ENCODE assay signal across 20 mouse cellular contexts in the genomic region with DNA sequence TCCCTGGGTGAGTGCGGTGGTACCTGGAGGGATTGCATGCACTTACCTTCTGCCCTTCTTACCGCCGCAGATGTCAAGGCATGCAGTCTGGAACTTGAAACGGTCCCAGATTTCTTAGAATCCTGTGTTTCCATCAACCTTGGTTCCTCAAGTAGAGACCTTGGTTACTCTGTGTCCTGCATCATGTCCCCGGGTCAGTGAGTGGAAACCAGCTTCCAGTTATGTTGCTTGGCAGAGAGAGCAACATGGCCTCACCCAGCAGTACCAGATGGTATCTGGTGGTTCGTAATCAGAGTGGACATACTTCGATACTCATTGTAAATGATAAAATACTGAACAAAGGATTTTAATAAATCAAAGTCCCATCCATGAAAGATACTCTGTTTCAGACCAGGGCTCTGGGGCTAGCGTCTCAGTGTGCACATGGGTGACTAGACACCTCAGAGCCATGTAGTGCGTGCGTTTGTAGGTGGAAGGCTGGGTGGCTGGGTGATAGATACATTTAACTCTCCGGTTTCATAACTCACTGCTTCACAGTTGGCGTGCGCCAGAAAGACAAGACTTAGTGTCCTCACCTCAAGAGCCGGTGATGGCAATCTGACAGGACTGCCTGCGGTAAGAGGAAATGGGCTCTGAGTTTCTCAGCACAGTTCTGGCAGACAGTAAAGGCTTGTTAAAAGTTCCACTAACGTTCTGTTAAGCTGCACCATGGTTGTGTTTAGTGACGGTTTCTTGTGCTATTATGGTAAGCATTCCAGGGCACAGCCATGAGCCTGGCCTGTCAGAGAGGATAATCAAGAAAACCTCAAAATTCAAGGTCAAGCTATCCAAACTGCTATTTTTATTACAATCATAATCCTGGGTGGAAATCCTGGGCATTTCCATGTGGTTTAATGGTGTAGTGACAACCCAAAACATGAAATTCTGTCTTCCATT. TPM values are rescaled to one million over a fixed set of nuclear protein-coding genes. Genes with fewer than 3 reads are reported as not detected.
DNase-seq lines count a peak whose midpoint lies in the region; ATAC-seq and TF ChIP-seq lines count a peak whose summit lies in the region.
"Had no signal": no experiment of that assay in that cellular context is flagged by ENCODE, and none has a peak within 500 bp of the region (broad histone marks: within the 10 kb centered on the region; RNA-seq: fewer than 3 reads in every experiment).

No protein-coding gene starts in this region.

- H3K4me3 ChIP-seq in left cerebral cortex, adult 2 months = no peak overlapping the region
- H3K4me3 ChIP-seq in liver, embryonic 11.5 days (ENCODE audit: low read depth, low read length) = no peak overlapping the region
- H3K4me3 ChIP-seq: hindbrain, embryonic 12.5 days; liver, embryonic 12.5 days; lung, embryonic 15.5 days had no signal

- H3K27ac ChIP-seq in left cerebral cortex, adult 2 months = no peak overlapping the region
- no peak overlapping the region for H3K27ac ChIP-seq in liver, embryonic 11.5 days (ENCODE audit: low read depth, low read length)
- H3K27ac ChIP-seq: hindbrain, embryonic 12.5 days; liver, embryonic 12.5 days; lung, embryonic 15.5 days; stomach, postnatal 0 days had no signal

- no peak for ATAC-seq in liver, embryonic 11.5 days (replicated peaks; ENCODE audit: low FRiP score)
- ATAC-seq: forebrain, postnatal 0 days; inflammation-experienced regulatory T-cells, adult 6 months; liver, embryonic 12.5 days had no signal

- H3K27me3 ChIP-seq in liver, embryonic 11.5 days (replicated peaks; ENCODE audit: control insufficient read depth, insufficient read depth, low read length) = no peaks in the 10 kb centered on the region
- H3K27me3 ChIP-seq: hindbrain, embryonic 12.5 days; liver, embryonic 12.5 days; lung, embryonic 15.5 days had no signal

- peaks cover 38% of the 10 kb centered on the region for H3K36me3 ChIP-seq in liver, embryonic 11.5 days (ENCODE audit: control insufficient read depth, insufficient read depth, low read length)

- 93% methylated on average over 17 of the region's 17 CpGs for WGBS in liver, embryonic 11.5 days

- intact Hi-C loops in left cerebral cortex, postnatal 4 days (cut with DNase I) = no loop called here
- intact Hi-C loops in left cerebral cortex, adult 2 months (cut with DNase I) = no loop called here

- H3K4me1 ChIP-seq in liver, embryonic 11.5 days (replicated peaks; ENCODE audit: control insufficient read depth, insufficient read depth, low read length) = peaks cover 29% of the 10 kb centered on the region
- H3K4me1 ChIP-seq: hindbrain, embryonic 12.5 days had no signal

- DNase-seq in left cerebral cortex, postnatal 4 days = peak; percentile 20
- no peak for DNase-seq in left cerebral cortex, adult 2 months (ENCODE audit: extremely low spot score in 1 of 2, low spot score in 2 of 2)
- DNase-seq in cerebellum, adult 11-12 months = peak; percentile 90
- peak; percentile 62 to 76 for DNase-seq in cerebellum, postnatal 10 days
- peak; percentile 87 for DNase-seq in gonadal fat pad, adult 2 months (ENCODE audit: low read depth)
- no peak for DNase-seq in liver, embryonic 11.5 days (ENCODE audit: low spot score)
- no peak for DNase-seq in spleen, postnatal 4 days (ENCODE audit: low spot score in 2 of 2)
- DNase-seq: forebrain, postnatal 0 days; gastrocnemius, postnatal 14 days; heart, postnatal 10 days; kidney, adult 9 months; kidney, postnatal 25 days; lung, postnatal 4 days; thymus, postnatal 14 days had no signal

- no peaks in the 10 kb centered on the region for H3K9me3 ChIP-seq in liver, embryonic 11.5 days (ENCODE audit: control insufficient read depth, low read length)
- H3K9me3 ChIP-seq: hindbrain, embryonic 12.5 days; liver, embryonic 12.5 days; lung, embryonic 15.5 days had no signal

- no peak overlapping the region for H3K9ac ChIP-seq in liver, embryonic 11.5 days (ENCODE audit: low read depth, low read length)
- H3K9ac ChIP-seq: forebrain, postnatal 0 days; hindbrain, embryonic 12.5 days; liver, embryonic 12.5 days; lung, embryonic 15.5 days had no signal

- no peak overlapping the region for H3K4me2 ChIP-seq in liver, embryonic 11.5 days
- H3K4me2 ChIP-seq: heart, embryonic 11.5 days; hindbrain, embryonic 12.5 days; liver, embryonic 12.5 days; lung, embryonic 15.5 days had no signal

- no peak for TF ChIP-seq CTCF in left cerebral cortex, adult 2 months (IDR thresholded peaks at IDR 0.05)

RNA-seq across cellular contexts. Expression of a gene that starts 14.3 kb away (rescaled TPM):
- total RNA-seq in left cerebral cortex, postnatal 4 days (2021) = 100 to 1,000 TPM in 1 of 2 experiments, 10 to 100 TPM in 1; 93.0 to 107 TPM
- total RNA-seq in left cerebral cortex, adult 2 months (2021) = 10 to 100 TPM; 82.0 to 97.8 TPM
- 63.6 and 66.0 TPM in 2 replicates for polyA plus RNA-seq in gonadal fat pad, adult 2 months (2012; rRNA removed)
- polyA plus RNA-seq in liver, embryonic 11.5 days (2014; fragmentation: Nextera tagmentation; extraction: Ambion mirVana) = 74.4 and 76.3 TPM in 2 replicates

Comparison
In these comparisons a context has a peak if more than half of its experiments do, and no peak if none do; other contexts are left out.
1. DNase-seq: peak in left cerebral cortex, postnatal 4 days (single experiment), cerebellum, adult 11-12 months (single experiment), cerebellum, postnatal 10 days (2 of 2) and gonadal fat pad, adult 2 months (single experiment); none in left cerebral cortex, adult 2 months (0 of 2), liver, embryonic 11.5 days (single experiment) and spleen, postnatal 4 days (0 of 2).